Mouse (Mus musculus) T-cell, adult 2 months (primary cell): Measurements from ENCODE around the gene Phldb1.
"Not testable (repeated sequence)": the region's sequence is repeated elsewhere in the genome, so short reads cannot be mapped to it uniquely, and the experiment has no call there.

Experiments
- DNase-seq: peaks from one replicate; pipeline ENCODE4 v3.0.0; 2022; ENCODE audit warnings: low spot score

The Phldb1 gene

DNA sequence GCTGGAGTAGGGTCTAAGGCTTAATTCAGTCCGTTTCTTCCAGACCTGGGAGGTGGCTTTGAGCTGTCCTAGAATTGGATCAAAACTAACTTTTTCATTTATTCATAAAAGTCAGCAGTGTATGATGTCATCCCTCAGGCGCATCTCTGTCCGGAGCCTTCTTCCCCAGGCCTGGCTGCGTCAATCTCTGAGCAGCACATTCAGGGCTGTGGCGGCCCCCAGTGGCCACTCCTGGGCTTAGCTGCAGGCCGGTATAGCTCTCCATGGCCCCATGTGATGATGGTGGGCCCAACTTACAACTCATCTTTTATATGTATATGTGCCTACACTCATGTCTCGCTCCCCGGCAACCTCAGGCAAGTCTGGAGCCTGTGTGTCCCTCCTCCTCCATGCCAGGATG is 83.0 kb downstream of the Phldb1 start:
- DNase-seq = peak; percentile 70

GRCm38 (mm10) chr9:44648881-44649281 is 86.1 kb downstream of the Phldb1 start:
- peak; percentile 57 for DNase-seq

DNA sequence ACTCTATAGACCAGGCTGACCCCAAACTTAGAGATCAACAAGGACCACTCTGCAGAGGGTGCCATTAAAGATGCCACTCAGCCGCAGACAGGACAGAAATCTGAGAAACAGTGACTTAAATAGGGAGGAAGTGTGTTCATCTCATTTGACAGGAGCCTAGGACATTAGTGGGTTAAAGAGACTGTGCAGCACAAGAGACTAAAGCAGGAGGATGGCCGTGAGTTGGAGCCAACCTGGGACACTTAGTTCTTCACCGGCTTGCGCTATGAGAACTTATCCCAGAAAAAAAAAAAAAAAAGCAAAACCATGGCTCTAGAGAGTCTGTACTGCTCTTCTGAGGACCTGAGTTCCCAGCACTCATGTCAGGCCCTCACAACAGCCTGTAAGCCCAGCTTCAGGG is 87.3 kb downstream of the Phldb1 start:
- DNase-seq = no peak

- no peak for DNase-seq
These were observed 88.0 kb downstream of the Phldb1 start for GRCm38 (mm10) chr9:44647026-44647425.

DNA sequence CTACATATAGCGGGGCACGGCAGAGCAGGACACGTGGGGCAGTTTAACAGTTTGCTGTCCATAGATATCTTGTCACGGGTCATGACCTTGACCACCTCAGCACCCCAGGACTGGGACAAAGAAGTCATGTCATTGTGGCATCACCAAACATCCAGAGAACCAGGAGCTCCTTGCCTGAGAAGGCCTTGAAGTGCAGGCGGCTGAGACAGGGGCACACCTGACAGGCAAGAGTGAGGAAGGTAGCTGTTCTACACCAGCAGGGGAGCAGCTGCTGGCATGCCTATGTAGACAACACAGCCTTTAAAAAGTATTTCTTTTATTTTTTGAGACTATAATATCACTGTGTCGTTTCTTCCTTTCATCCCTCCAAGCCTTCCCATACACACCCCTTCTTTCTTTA is 88.6 kb downstream of the Phldb1 start:
- peak; percentile 36 for DNase-seq

GRCm38 (mm10) chr9:44645924-44646323 is 89.1 kb downstream of the Phldb1 start:
- peak; percentile 80 for DNase-seq

- no peak for DNase-seq
These were observed 89.5 kb downstream of the Phldb1 start for GRCm38 (mm10) chr9:44645481-44645880.

GRCm38 (mm10) chr9:44644186-44644585 is 90.8 kb downstream of the Phldb1 start:
- no peak for DNase-seq

DNA sequence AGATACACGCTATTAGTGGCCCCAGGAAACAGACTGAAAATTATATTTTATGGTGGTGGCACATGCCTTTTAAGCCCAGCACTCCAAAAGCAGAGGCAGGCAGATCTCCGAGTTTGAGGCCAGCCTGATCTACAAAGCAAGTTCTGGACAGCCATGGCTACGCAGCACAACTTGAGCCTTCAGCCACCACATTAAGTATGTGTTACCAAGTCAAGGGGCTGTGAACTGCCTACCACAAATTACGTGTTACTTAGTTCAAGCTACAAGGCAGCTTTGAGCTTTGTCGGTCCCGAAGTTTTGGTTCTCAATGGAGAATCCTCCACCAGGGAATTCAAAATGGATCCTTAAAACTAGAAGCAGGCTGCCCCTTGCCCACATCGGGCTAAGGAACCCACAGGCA is 91.9 kb downstream of the Phldb1 start:
- no peak for DNase-seq

DNA sequence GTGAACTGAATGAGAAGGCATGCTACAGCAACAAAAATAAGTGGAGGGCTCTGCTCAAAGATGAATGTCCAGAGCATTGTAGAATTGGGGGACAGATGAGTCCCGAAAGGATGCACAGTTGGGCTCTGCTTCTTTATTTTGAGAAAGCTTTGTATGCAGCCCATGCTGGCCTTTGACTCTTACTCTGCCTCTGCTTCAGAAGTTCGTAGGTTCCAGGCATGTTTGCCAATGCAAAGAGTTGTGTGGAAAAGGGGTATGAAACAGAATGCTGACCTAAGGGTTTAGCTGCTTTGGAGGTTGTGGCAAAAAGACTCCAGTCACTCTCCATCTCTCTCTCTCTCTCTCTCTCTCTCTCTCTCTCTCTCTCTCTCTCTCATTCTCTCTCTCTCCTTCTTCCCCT is 93.4 kb downstream of the Phldb1 start:
- DNase-seq = no peak

GRCm38 (mm10) chr9:44640646-44641357 is 94.2 kb downstream of the Phldb1 start:
- no peak for DNase-seq

DNA sequence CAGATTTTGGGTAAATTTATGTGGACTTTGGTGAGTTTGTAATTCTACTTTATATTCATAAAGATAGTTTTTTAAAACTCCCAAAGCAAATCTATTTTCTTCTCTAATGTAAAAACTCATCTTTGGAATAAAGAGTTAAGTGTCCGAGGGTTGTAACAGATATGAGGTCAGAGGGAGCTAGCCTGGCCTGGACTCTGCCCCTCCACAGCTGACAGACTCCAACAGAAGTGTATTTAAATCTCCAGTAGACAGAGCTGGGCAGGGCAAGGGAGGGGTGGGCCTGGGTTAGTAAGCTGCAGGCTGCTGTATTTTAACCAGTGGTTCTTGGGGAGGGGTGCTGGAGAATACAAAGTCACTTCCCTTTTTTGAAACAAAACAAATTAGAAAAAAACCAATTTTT is 95.0 kb downstream of the Phldb1 start:
- not testable (repeated sequence) for DNase-seq

DNA sequence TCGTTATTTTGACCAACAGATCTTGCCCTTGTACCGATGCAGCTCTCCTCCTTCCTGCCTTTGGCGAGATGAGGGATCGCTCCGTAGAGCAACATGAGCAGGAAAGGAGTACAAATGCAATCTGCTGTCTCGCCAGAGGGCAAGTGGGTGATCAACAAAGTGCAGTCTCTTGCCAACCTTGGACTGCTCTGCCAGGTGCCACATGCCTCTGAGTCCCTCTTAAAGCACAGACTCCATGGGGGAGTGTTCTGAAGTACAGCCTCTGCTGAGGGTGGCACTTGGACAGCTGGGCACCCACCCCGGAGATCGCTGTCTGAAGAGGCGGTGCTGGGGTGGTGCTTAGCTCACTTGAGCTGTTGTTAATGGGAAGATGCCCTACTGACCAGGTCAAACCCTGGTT is 96.3 kb downstream of the Phldb1 start:
- DNase-seq = not testable (repeated sequence)

- no peak for DNase-seq
These were observed 97.3 kb downstream of the Phldb1 start for GRCm38 (mm10) chr9:44637551-44638169.
